Mouse (Mus musculus) liver, embryonic 11.5 days (tissue): ENCODE data around the gene Myoz2. TPM values are rescaled to one million over a fixed set of nuclear protein-coding genes. Genes with fewer than 3 reads are reported as not detected.

Source experiments
- ATAC-seq: fragments of 200-750 bp; cut with Nextera tagmentation; replicated peaks from 2 replicates; pipeline ENCODE4 v1.8.0; 2017; ENCODE audit warnings: moderate number of reproducible peaks, mild to moderate bottlenecking, moderate TSS enrichment, moderate library complexity; ENCODE audit not compliant: low FRiP score
- DNase-seq: peaks from one replicate; pipeline ENCODE4 v3.0.0-alpha.2; 2017; ENCODE audit warnings: low spot score
- H3K27ac ChIP-seq: fragments of 300-500 bp; sonication (generic); 2 replicates; pipeline ENCODE4 v1.5.1; 2014; ENCODE audit warnings: mild to moderate bottlenecking, low read depth, low read length, control low read depth
- H3K27me3 ChIP-seq: fragments of 300-500 bp; sonication (generic); replicated peaks from 2 replicates; pipeline ENCODE4 v1.6.1; 2014; ENCODE audit warnings: low read length, mixed read lengths; ENCODE audit not compliant: control insufficient read depth, insufficient read depth
- H3K36me3 ChIP-seq: fragments of 300-500 bp; sonication (generic); 2 replicates; pipeline ENCODE4 v1.6.1; 2014; ENCODE audit warnings: mild to moderate bottlenecking, low read length, moderate library complexity, mixed read lengths; ENCODE audit not compliant: control insufficient read depth, insufficient read depth
- H3K4me1 ChIP-seq: fragments of 300-500 bp; sonication (generic); replicated peaks from 2 replicates; pipeline ENCODE4 v1.6.1; 2014; ENCODE audit warnings: low read length, mixed read lengths; ENCODE audit not compliant: control insufficient read depth, insufficient read depth
- H3K4me2 ChIP-seq: fragments of 300-500 bp; sonication (generic); 2 replicates; pipeline ENCODE4 v1.6.1; 2014; ENCODE audit warnings: mild to moderate bottlenecking, control low read depth, moderate library complexity
- H3K4me3 ChIP-seq: fragments of 300-500 bp; sonication (generic); 2 replicates; pipeline ENCODE4 v1.5.1; 2014; ENCODE audit warnings: low read depth, low read length, control low read depth
- H3K9ac ChIP-seq: fragments of 300-500 bp; sonication (generic); 2 replicates; pipeline ENCODE4 v1.6.1; 2014; ENCODE audit warnings: low read depth, low read length, control low read depth
- H3K9me3 ChIP-seq: fragments of 300-500 bp; sonication (generic); 2 replicates; pipeline ENCODE4 v1.6.1; 2016; ENCODE audit warnings: low read length, inconsistent platforms, mixed read lengths; ENCODE audit not compliant: control insufficient read depth
- WGBS: fragments of 180-500 bp; shearing (Covaris S2); extraction: QIAGEN DNeasy Blood & Tissue Kit; methylation state at CpG from one replicate; pipeline ENCODE4 v1.1.7; 2014; 5-methylcytosine and 5-hydroxymethylcytosine counted together
- polyA plus RNA-seq: library from polyadenylated mRNA; unstranded; fragments of >200 nt; fragmentation: Nextera tagmentation; extraction: Ambion mirVana; gene quantifications from 2 replicates; pipeline ENCODE4 v1.2.1, GENCODE M21; 2014

Myoz2 gene
- polyA plus RNA-seq, 1 experiment from 2014 or later: 0.70 TPM

- Histone ChIP-seq H3K4me2 (no peak overlapping the region), H3K9me3 (no peaks in the 10 kb centered on the region), H3K36me3 (no peaks in the 10 kb centered on the region), H3K27ac (no peak overlapping the region), H3K4me1 (peaks cover 10% of the 10 kb centered on the region; the same call in 1 of the 2 replicates), H3K9ac (no peak overlapping the region), H3K4me3 (no peak overlapping the region), H3K27me3 (no peaks in the 10 kb centered on the region)
- ATAC-seq: no peak
- no peak for DNase-seq
- WGBS: 74% methylated on average over 11 of the region's 11 CpGs
Measured at GRCm38 (mm10) chr3:122986906-122987305, 47.9 kb downstream of the Myoz2 start.

- H3K9me3 ChIP-seq: no peaks in the 10 kb centered on the region
- H3K4me2 ChIP-seq: no peak overlapping the region
- peaks cover 10% of the 10 kb centered on the region; the same call in 1 of the 2 replicates for H3K4me1 ChIP-seq
- H3K9ac ChIP-seq: no peak overlapping the region
- DNase-seq: no peak
- no peak overlapping the region for H3K27ac ChIP-seq
- H3K27me3 ChIP-seq: no peaks in the 10 kb centered on the region
- no peaks in the 10 kb centered on the region for H3K36me3 ChIP-seq
- 18% methylated on average over 1 of the region's 1 CpGs for WGBS
- ATAC-seq: no peak
- H3K4me3 ChIP-seq: no peak overlapping the region
Measured at GRCm38 (mm10) chr3:122986386-122986785, 48.4 kb downstream of the Myoz2 start.

GRCm38 (mm10) chr3:122985183-122985944 lies 49.5 kb downstream of the Myoz2 start:
- DNase-seq (no peak), ATAC-seq (no peak)
- Histone ChIP-seq H3K9ac (peak overlapping the region; percentile 89), H3K27me3 (no peaks in the 10 kb centered on the region), H3K4me3 (peak overlapping the region; percentile 86), H3K4me1 (peaks cover 10% of the 10 kb centered on the region; the same call in 1 of the 2 replicates), H3K9me3 (no peaks in the 10 kb centered on the region), H3K27ac (no peak overlapping the region), H3K36me3 (no peaks in the 10 kb centered on the region), H3K4me2 (peak overlapping the region; percentile 84)
- WGBS: 34% methylated on average over 13 of the region's 13 CpGs

- Histone ChIP-seq H3K4me2 (peak within 1 kb of the TSS; percentile 84), H3K27ac (peak within 1 kb of the TSS; percentile 88), H3K9ac (peak within 1 kb of the TSS; percentile 89), H3K27me3 (no peaks in the 10 kb centered on the region), H3K9me3 (no peaks in the 10 kb centered on the region), H3K4me1 (peaks cover 10% of the 10 kb centered on the region; the same call in 1 of the 2 replicates), H3K4me3 (peak within 1 kb of the TSS; percentile 86), H3K36me3 (no peaks in the 10 kb centered on the region)
- DNase-seq (peak; percentile 98), ATAC-seq (peak; percentile 99)
- WGBS: under 1% methylated on average over 93 of the region's 94 CpGs
Measured at GRCm38 (mm10) chr3:122984249-122985182, 50.3 kb downstream of the Myoz2 start, which contains the start of gene Usp53. Usp53 (minus strand) TSS chr3:122984510.

- peak overlapping the region; percentile 75 for H3K9ac ChIP-seq
- H3K4me1 ChIP-seq: peaks cover 10% of the 10 kb centered on the region; the same call in 1 of the 2 replicates
- no peaks in the 10 kb centered on the region for H3K27me3 ChIP-seq
- no peaks in the 10 kb centered on the region for H3K9me3 ChIP-seq
- peak overlapping the region; percentile 86 for H3K4me3 ChIP-seq
- peak overlapping the region; percentile 88 for H3K27ac ChIP-seq
- H3K36me3 ChIP-seq: no peaks in the 10 kb centered on the region
- ATAC-seq (peak; percentile 78; the same call in 1 of the 2 replicates), DNase-seq (no peak)
- under 1% methylated on average over 30 of the region's 30 CpGs for WGBS
- H3K4me2 ChIP-seq: peak overlapping the region; percentile 84
Measured at GRCm38 (mm10) chr3:122983849-122984248, 51.0 kb downstream of the Myoz2 start.

GRCm38 (mm10) chr3:122975964-122976363 lies 58.9 kb downstream of the Myoz2 start:
- Histone ChIP-seq H3K27ac (no peak overlapping the region), H3K4me3 (no peak overlapping the region), H3K9ac (no peak overlapping the region), H3K9me3 (no peaks in the 10 kb centered on the region), H3K27me3 (no peaks in the 10 kb centered on the region), H3K4me1 (no peaks in the 10 kb centered on the region; the same call in 1 of the 2 replicates), H3K36me3 (no peaks in the 10 kb centered on the region), H3K4me2 (no peak overlapping the region)
- no peak for DNase-seq
- peak; percentile 79 for ATAC-seq
- WGBS: 60% methylated on average over 1 of the region's 1 CpGs

GRCm38 (mm10) chr3:122975363-122975762 lies 59.5 kb downstream of the Myoz2 start:
- no peaks in the 10 kb centered on the region; the same call in 1 of the 2 replicates for H3K4me1 ChIP-seq
- no peak overlapping the region for H3K4me2 ChIP-seq
- no peaks in the 10 kb centered on the region for H3K27me3 ChIP-seq
- WGBS: 85% methylated on average over 4 of the region's 4 CpGs
- H3K27ac ChIP-seq: no peak overlapping the region
- ATAC-seq: no peak
- H3K4me3 ChIP-seq: no peak overlapping the region
- no peaks in the 10 kb centered on the region for H3K36me3 ChIP-seq
- DNase-seq: no peak
- H3K9me3 ChIP-seq: no peaks in the 10 kb centered on the region
- H3K9ac ChIP-seq: no peak overlapping the region

- Histone ChIP-seq H3K36me3 (no peaks in the 10 kb centered on the region), H3K9ac (no peak overlapping the region), H3K4me1 (no peaks in the 10 kb centered on the region; the same call in 1 of the 2 replicates), H3K4me2 (no peak overlapping the region), H3K9me3 (no peaks in the 10 kb centered on the region), H3K27ac (no peak overlapping the region), H3K27me3 (no peaks in the 10 kb centered on the region), H3K4me3 (no peak overlapping the region)
- no peak for ATAC-seq
- no peak for DNase-seq
- WGBS: 84% methylated on average over 3 of the region's 3 CpGs
Measured at GRCm38 (mm10) chr3:122974833-122975232, 60.0 kb downstream of the Myoz2 start.
